Mouse (Mus musculus): ENCODE data around the gene F2r. TPM values are rescaled to one million over a fixed set of nuclear protein-coding genes. Genes with fewer than 3 reads are reported as not detected.

F2r gene
- polyA plus RNA-seq, 1 experiment from 2014 or later = 23.0 TPM

DNA sequence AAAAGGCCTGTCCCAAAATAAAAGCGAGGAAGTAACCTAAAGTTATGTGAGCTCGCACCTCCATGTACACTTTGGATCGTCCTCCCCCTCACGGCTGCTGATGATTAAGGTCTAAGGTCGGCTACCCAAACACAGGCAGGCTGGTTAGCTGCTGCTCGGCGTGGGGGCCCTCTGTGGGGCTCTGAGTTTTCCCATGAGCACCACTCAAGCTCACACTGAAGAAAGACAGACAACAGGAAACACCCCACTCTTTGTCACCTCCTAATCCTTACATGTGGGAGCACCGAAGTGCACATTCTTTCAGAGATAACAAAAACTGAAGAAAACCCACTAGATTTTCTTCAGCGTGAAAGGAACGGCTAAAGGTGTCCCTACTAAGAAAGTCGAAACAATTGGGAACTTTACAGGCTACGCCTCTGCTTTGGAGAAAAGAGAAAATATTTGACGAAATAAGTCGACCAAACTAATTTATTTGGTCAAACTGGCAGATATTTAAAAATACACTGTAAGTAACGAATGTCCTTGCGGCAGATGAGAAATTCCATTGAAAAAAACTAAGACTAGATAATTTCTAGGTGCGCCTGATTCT lies 1.1 kb downstream of the F2r start:
- Histone ChIP-seq H3K9ac (ENCODE audit: low read length) (peak overlapping the region; percentile 78), H3K4me1 (replicated peaks; ENCODE audit: control insufficient read depth, insufficient read depth) (0 out of 2 replicates have a peak, but pooled peaks cover 3% of the 10 kb centered on the region), H3K27me3 (ENCODE audit: control insufficient read depth, insufficient read depth, low read length) (no peaks in the 10 kb centered on the region), H3K4me3 (ENCODE audit: low read depth, low read length) (peak overlapping the region; percentile 61), H3K9me3 (ENCODE audit: control insufficient read depth, low read length) (no peaks in the 10 kb centered on the region), H3K36me3 (ENCODE audit: control insufficient read depth, insufficient read depth, low read length) (no peaks in the 10 kb centered on the region), H3K4me2 (replicated peaks; ENCODE audit: low read depth) (peak overlapping the region; percentile 66), H3K27ac (replicated peaks) (no peak overlapping the region)
- TF ChIP-seq EP300 (optimal IDR thresholded peaks at IDR 0.05) (no peak), CTCF (IDR thresholded peaks at IDR 0.05; ENCODE audit: low read depth) (no peak)
- no peak for DNase-seq (ENCODE audit: low spot score)
- WGBS = 13% methylated on average over 17 of the region's 17 CpGs
- no peak for ATAC-seq (ENCODE audit: low FRiP score, low TSS enrichment)

GRCm38 (mm10) chr13:95616512-95616911 lies 1.8 kb downstream of the F2r start:
- ATAC-seq (ENCODE audit: low FRiP score, low TSS enrichment) = no peak
- H3K27ac ChIP-seq (replicated peaks) = no peak overlapping the region; the same call in 1 of the 2 replicates
- peak overlapping the region; percentile 66 for H3K4me2 ChIP-seq (replicated peaks; ENCODE audit: low read depth)
- H3K4me1 ChIP-seq (replicated peaks; ENCODE audit: control insufficient read depth, insufficient read depth) = 0 out of 2 replicates have a peak, but pooled peaks cover 3% of the 10 kb centered on the region
- peak overlapping the region; percentile 61 for H3K4me3 ChIP-seq (ENCODE audit: low read depth, low read length)
- TF ChIP-seq EP300 (optimal IDR thresholded peaks at IDR 0.05) = no peak
- TF ChIP-seq CTCF (IDR thresholded peaks at IDR 0.05; ENCODE audit: low read depth) = no peak
- 43% methylated on average over 11 of the region's 11 CpGs for WGBS
- H3K9me3 ChIP-seq (ENCODE audit: control insufficient read depth, low read length) = no peaks in the 10 kb centered on the region
- no peak for DNase-seq (ENCODE audit: low spot score)
- H3K36me3 ChIP-seq (ENCODE audit: control insufficient read depth, insufficient read depth, low read length) = no peaks in the 10 kb centered on the region
- H3K9ac ChIP-seq (ENCODE audit: low read length) = peak overlapping the region; percentile 51
- no peaks in the 10 kb centered on the region for H3K27me3 ChIP-seq (ENCODE audit: control insufficient read depth, insufficient read depth, low read length)

DNA sequence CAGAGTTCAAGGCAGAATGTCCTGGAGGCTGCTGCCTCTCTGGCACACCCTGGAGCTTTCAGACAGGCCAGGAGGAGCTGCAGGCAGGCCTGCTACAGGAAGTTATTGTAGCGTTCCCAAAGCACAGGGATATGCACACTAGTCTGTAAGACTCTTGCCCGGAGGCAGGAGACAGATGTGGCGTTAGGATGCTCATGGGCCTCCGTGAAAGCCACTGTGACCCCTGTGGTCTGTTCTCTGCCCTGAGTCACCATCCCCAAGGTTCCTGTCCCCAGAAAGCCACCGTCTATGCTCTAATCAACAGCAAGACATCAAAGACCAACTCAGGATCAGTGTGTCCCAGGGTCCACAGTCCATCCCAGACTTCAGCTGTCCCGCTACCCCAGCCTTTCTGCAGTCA lies 3.5 kb downstream of the F2r start:
- no peak overlapping the region for H3K27ac ChIP-seq (replicated peaks)
- no peaks in the 10 kb centered on the region for H3K27me3 ChIP-seq (ENCODE audit: control insufficient read depth, insufficient read depth, low read length)
- H3K4me2 ChIP-seq (replicated peaks; ENCODE audit: low read depth) = no peak overlapping the region
- no peaks in the 10 kb centered on the region for H3K36me3 ChIP-seq (ENCODE audit: control insufficient read depth, insufficient read depth, low read length)
- DNase-seq (ENCODE audit: low spot score) = no peak
- H3K4me3 ChIP-seq (ENCODE audit: low read depth, low read length) = no peak overlapping the region
- 0 out of 2 replicates have a peak, but pooled peaks cover 3% of the 10 kb centered on the region for H3K4me1 ChIP-seq (replicated peaks; ENCODE audit: control insufficient read depth, insufficient read depth)
- H3K9ac ChIP-seq (ENCODE audit: low read length) = no peak overlapping the region
- no peaks in the 10 kb centered on the region for H3K9me3 ChIP-seq (ENCODE audit: control insufficient read depth, low read length)
- WGBS = 54% methylated on average over 6 of the region's 6 CpGs
- no peak for TF ChIP-seq EP300 (optimal IDR thresholded peaks at IDR 0.05)
- 0 out of 2 replicates have a peak, but pooled peaks have one; percentile 3 for TF ChIP-seq CTCF (IDR thresholded peaks at IDR 0.05; ENCODE audit: low read depth)
- ATAC-seq (ENCODE audit: low FRiP score, low TSS enrichment) = no peak

DNA sequence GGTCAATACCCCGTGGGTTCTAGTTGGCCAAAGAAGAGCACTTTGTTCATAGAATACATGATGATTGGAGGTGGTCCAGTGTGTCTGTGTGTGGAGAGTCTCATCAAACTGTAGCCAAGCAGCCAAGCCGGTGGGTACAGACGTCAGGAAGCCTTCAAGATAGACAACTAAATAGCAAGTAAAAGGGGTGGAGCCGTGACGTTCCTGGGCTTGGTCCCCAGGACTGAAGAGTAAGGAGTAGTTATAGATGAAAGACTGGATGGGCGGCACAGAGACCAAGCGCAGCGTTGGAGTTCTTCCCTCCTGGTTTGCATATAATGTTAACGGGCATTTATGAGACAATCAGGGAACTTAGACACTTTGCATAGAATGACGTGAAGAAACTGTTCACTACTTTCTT lies 6.0 kb downstream of the F2r start:
- TF ChIP-seq CTCF (IDR thresholded peaks at IDR 0.05; ENCODE audit: low read depth) (no peak), EP300 (optimal IDR thresholded peaks at IDR 0.05) (no peak)
- Histone ChIP-seq H3K4me1 (replicated peaks; ENCODE audit: control insufficient read depth, insufficient read depth) (0 out of 2 replicates have a peak, but pooled peaks cover 3% of the 10 kb centered on the region), H3K4me3 (ENCODE audit: low read depth, low read length) (no peak overlapping the region), H3K36me3 (ENCODE audit: control insufficient read depth, insufficient read depth, low read length) (no peaks in the 10 kb centered on the region), H3K27ac (replicated peaks) (no peak overlapping the region), H3K9me3 (ENCODE audit: control insufficient read depth, low read length) (no peaks in the 10 kb centered on the region), H3K27me3 (ENCODE audit: control insufficient read depth, insufficient read depth, low read length) (no peaks in the 10 kb centered on the region), H3K9ac (ENCODE audit: low read length) (no peak overlapping the region), H3K4me2 (replicated peaks; ENCODE audit: low read depth) (no peak overlapping the region)
- ATAC-seq (ENCODE audit: low FRiP score, low TSS enrichment) (no peak), DNase-seq (ENCODE audit: low spot score) (no peak)
- 85% methylated on average over 10 of the region's 10 CpGs for WGBS

- Histone ChIP-seq H3K27ac (replicated peaks) (no peak overlapping the region), H3K4me3 (ENCODE audit: low read depth, low read length) (no peak overlapping the region), H3K36me3 (ENCODE audit: control insufficient read depth, insufficient read depth, low read length) (no peaks in the 10 kb centered on the region), H3K4me1 (replicated peaks; ENCODE audit: control insufficient read depth, insufficient read depth) (no peaks in the 10 kb centered on the region), H3K9ac (ENCODE audit: low read length) (no peak overlapping the region), H3K4me2 (replicated peaks; ENCODE audit: low read depth) (no peak overlapping the region), H3K27me3 (ENCODE audit: control insufficient read depth, insufficient read depth, low read length) (no peaks in the 10 kb centered on the region), H3K9me3 (ENCODE audit: control insufficient read depth, low read length) (no peaks in the 10 kb centered on the region)
- DNase-seq (ENCODE audit: low spot score) (no peak), ATAC-seq (ENCODE audit: low FRiP score, low TSS enrichment) (no peak)
- TF ChIP-seq EP300 (optimal IDR thresholded peaks at IDR 0.05) (no peak), CTCF (IDR thresholded peaks at IDR 0.05; ENCODE audit: low read depth) (no peak)
- 77% methylated on average over 4 of the region's 4 CpGs for WGBS
These were observed 6.5 kb downstream of the F2r start for GRCm38 (mm10) chr13:95611752-95612151.

GRCm38 (mm10) chr13:95610786-95611562 lies 7.3 kb downstream of the F2r start:
- Histone ChIP-seq H3K4me3 (ENCODE audit: low read depth, low read length) (no peak overlapping the region), H3K9me3 (ENCODE audit: control insufficient read depth, low read length) (no peaks in the 10 kb centered on the region), H3K9ac (ENCODE audit: low read length) (no peak overlapping the region), H3K36me3 (ENCODE audit: control insufficient read depth, insufficient read depth, low read length) (no peaks in the 10 kb centered on the region), H3K27me3 (ENCODE audit: control insufficient read depth, insufficient read depth, low read length) (no peaks in the 10 kb centered on the region), H3K4me1 (replicated peaks; ENCODE audit: control insufficient read depth, insufficient read depth) (no peaks in the 10 kb centered on the region), H3K4me2 (replicated peaks; ENCODE audit: low read depth) (no peak overlapping the region), H3K27ac (replicated peaks) (no peak overlapping the region)
- DNase-seq (ENCODE audit: low spot score) (no peak), ATAC-seq (ENCODE audit: low FRiP score, low TSS enrichment) (no peak)
- 63% methylated on average over 16 of the region's 16 CpGs for WGBS
- TF ChIP-seq EP300 (optimal IDR thresholded peaks at IDR 0.05) (no peak), CTCF (IDR thresholded peaks at IDR 0.05; ENCODE audit: low read depth) (no peak)
